Mouse (Mus musculus) heart, embryonic 14.5 days (tissue): ENCODE results near the gene Ly6g6c. TPM values are rescaled to one million over a fixed set of nuclear protein-coding genes. Genes with fewer than 3 reads are reported as not detected.

Source experiments
- ATAC-seq: fragments of 200-750 bp; cut with Nextera tagmentation; 2 replicates; pipeline ENCODE4 v1.8.0; 2017; ENCODE audit warnings: low read depth, moderate TSS enrichment; ENCODE audit not compliant: insufficient number of reproducible peaks, insufficient read depth, low FRiP score
- H3K27ac ChIP-seq, 2 experiments: fragments of 200-500 bp in 1 of 2; fragments of 300-500 bp in 1 of 2; sonication (generic) in 1 of 2; replicated peaks in 1 of 2; 2 replicates each; pipeline ENCODE4 v1.5.1; 2012 to 2014; ENCODE audit warnings: low read depth in 2 of 2, low read length in 2 of 2, control low read depth in 1 of 2, mild to moderate bottlenecking in 1 of 2, mixed read lengths in 1 of 2; ENCODE audit not compliant: control insufficient read depth in 1 of 2, insufficient read depth in 1 of 2
- H3K27me3 ChIP-seq: fragments of 300-500 bp; sonication (generic); 2 replicates; pipeline ENCODE4 v1.6.1; 2014; ENCODE audit warnings: mild to moderate bottlenecking, low read length, control low read depth; ENCODE audit not compliant: control insufficient read depth, insufficient read depth
- H3K36me3 ChIP-seq: fragments of 300-500 bp; sonication (generic); 2 replicates; pipeline ENCODE4 v1.6.1; 2014; ENCODE audit warnings: mild to moderate bottlenecking, control low read depth, low read length, mixed read lengths; ENCODE audit not compliant: control insufficient read depth, insufficient read depth
- H3K4me1 ChIP-seq, 2 experiments: fragments of 200-500 bp in 1 of 2; fragments of 300-500 bp in 1 of 2; sonication (generic) in 1 of 2; 2 replicates each; pipeline ENCODE4 v1.6.1; 2012 to 2014; ENCODE audit warnings: low read length in 2 of 2, control low read depth in 1 of 2, mixed read lengths in 1 of 2; ENCODE audit not compliant: control insufficient read depth in 2 of 2, insufficient read depth in 2 of 2
- H3K4me2 ChIP-seq: fragments of 300-500 bp; sonication (generic); 2 replicates; pipeline ENCODE4 v1.6.1; 2014; ENCODE audit warnings: mild to moderate bottlenecking, low read length
- H3K4me3 ChIP-seq, 2 experiments: fragments of 200-500 bp in 1 of 2; fragments of 300-500 bp in 1 of 2; sonication (generic) in 1 of 2; 2 replicates each; pipeline ENCODE4 v1.5.1; 2012 to 2014; ENCODE audit warnings: low read length in 2 of 2, mild to moderate bottlenecking in 2 of 2, control low read depth in 1 of 2, low read depth in 1 of 2, moderate library complexity in 1 of 2; ENCODE audit not compliant: control insufficient read depth in 1 of 2, insufficient read depth in 1 of 2
- H3K9ac ChIP-seq: fragments of 300-500 bp; sonication (generic); 2 replicates; pipeline ENCODE4 v1.6.1; 2014; ENCODE audit warnings: mild to moderate bottlenecking, low read length
- H3K9me3 ChIP-seq: fragments of 300-500 bp; sonication (generic); 2 replicates; pipeline ENCODE4 v1.6.1; 2016; ENCODE audit warnings: low read length, control low read depth; ENCODE audit not compliant: control insufficient read depth
- WGBS: fragments of 180-500 bp; shearing (Covaris S2); extraction: QIAGEN DNeasy Blood & Tissue Kit; methylation state at CpG from one replicate; pipeline ENCODE4 v1.1.7; 2014; 5-methylcytosine and 5-hydroxymethylcytosine counted together
- polyA plus RNA-seq: library from polyadenylated mRNA; unstranded; fragments of >200 nt; fragmentation: Nextera tagmentation; extraction: Ambion mirVana; gene quantifications from 2 replicates; pipeline ENCODE4 v1.2.1, GENCODE M21; 2014

Ly6g6c gene
- polyA plus RNA-seq, 1 experiment from 2014 or later, result not detected

GRCm38 (mm10) chr17:35080248-35080647, 15.1 kb downstream of the Ly6g6c start:
- Histone ChIP-seq H3K27me3 (0 out of 2 replicates have a peak, but pooled peaks cover 4% of the 10 kb centered on the region), H3K4me2 (peak overlapping the region; percentile 56), H3K4me1 (peaks cover 15 to 20% of the 10 kb centered on the region in 2 experiments), H3K9ac (peak overlapping the region; percentile 40; the same call in 1 of the 2 replicates), H3K27ac (0 out of 4 replicates have a peak overlapping the region, but pooled peaks of 1 of the 2 experiments have one; percentile 1), H3K9me3 (no peaks in the 10 kb centered on the region), H3K36me3 (no peaks in the 10 kb centered on the region), H3K4me3 (no peak overlapping the region)
- 27% methylated on average over 6 of the region's 6 CpGs for WGBS
- ATAC-seq, result no peak

- peaks cover 15 to 20% of the 10 kb centered on the region in 2 experiments for H3K4me1 ChIP-seq
- peak overlapping the region; percentile 40; the same call in 1 of the 2 replicates for H3K9ac ChIP-seq
- H3K9me3 ChIP-seq, result no peaks in the 10 kb centered on the region
- WGBS, result 87% methylated on average over 4 of the region's 4 CpGs
- no peaks in the 10 kb centered on the region for H3K36me3 ChIP-seq
- no peak overlapping the region for H3K4me3 ChIP-seq
- 0 out of 2 replicates have a peak, but pooled peaks cover 4% of the 10 kb centered on the region for H3K27me3 ChIP-seq
- H3K27ac ChIP-seq, result no peak overlapping the region
- no peak for ATAC-seq
- H3K4me2 ChIP-seq, result no peak overlapping the region
Measured at GRCm38 (mm10) chr17:35080710-35081109, 15.5 kb downstream of the Ly6g6c start.

- Histone ChIP-seq H3K4me2 (no peak overlapping the region), H3K9ac (no peak overlapping the region), H3K27me3 (0 out of 2 replicates have a peak, but pooled peaks cover 4% of the 10 kb centered on the region), H3K36me3 (no peaks in the 10 kb centered on the region), H3K27ac (no peak overlapping the region), H3K4me3 (no peak overlapping the region), H3K9me3 (no peaks in the 10 kb centered on the region), H3K4me1 (peaks cover 9 to 11% of the 10 kb centered on the region in 2 experiments)
- no peak for ATAC-seq
- WGBS, result 76% methylated on average over 16 of the region's 16 CpGs
Measured at GRCm38 (mm10) chr17:35082841-35083576, 17.8 kb downstream of the Ly6g6c start.

GRCm38 (mm10) chr17:35083929-35084497, 18.8 kb downstream of the Ly6g6c start:
- 62% methylated on average over 3 of the region's 3 CpGs for WGBS
- no peak for ATAC-seq
- Histone ChIP-seq H3K4me2 (no peak overlapping the region), H3K4me1 (peaks cover 9 to 11% of the 10 kb centered on the region in 2 experiments), H3K9ac (no peak overlapping the region), H3K27me3 (0 out of 2 replicates have a peak, but pooled peaks cover 4% of the 10 kb centered on the region), H3K27ac (no peak overlapping the region), H3K36me3 (no peaks in the 10 kb centered on the region), H3K4me3 (no peak overlapping the region), H3K9me3 (no peaks in the 10 kb centered on the region)

- no peak for ATAC-seq
- WGBS, result 54% methylated on average over 7 of the region's 7 CpGs
- no peak within 1 kb of the TSS for H3K9ac ChIP-seq
Measured at GRCm38 (mm10) chr17:35085208-35085865, 20.1 kb downstream of the Ly6g6c start, which contains the start of gene Ly6g6f. Gene Ly6g6f, minus strand, starts transcription at chr17:35085610.

GRCm38 (mm10) chr17:35088151-35088550, 23.0 kb downstream of the Ly6g6c start:
- ATAC-seq, result no peak
- Histone ChIP-seq H3K4me2 (no peak overlapping the region), H3K4me1 (peaks cover 5 to 10% of the 10 kb centered on the region in 2 experiments), H3K4me3 (no peak overlapping the region), H3K9me3 (no peaks in the 10 kb centered on the region), H3K9ac (no peak overlapping the region), H3K36me3 (peaks cover 21% of the 10 kb centered on the region), H3K27ac (no peak overlapping the region), H3K27me3 (no peaks in the 10 kb centered on the region)
- 27% methylated on average over 2 of the region's 2 CpGs for WGBS

More at GRCm38 (mm10) chr17:35085208-35085865, 20.1 kb downstream of the Ly6g6c start, which contains the start of gene Ly6g6f:
- no peak within 1 kb of the TSS for H3K27ac ChIP-seq
- H3K9me3 ChIP-seq, result no peaks in the 10 kb centered on the region
- no peak within 1 kb of the TSS for H3K4me3 ChIP-seq
- H3K27me3 ChIP-seq, result 0 out of 2 replicates have a peak, but pooled peaks cover 4% of the 10 kb centered on the region
- H3K36me3 ChIP-seq, result no peaks in the 10 kb centered on the region
- peaks cover 6 to 8% of the 10 kb centered on the region in 2 experiments for H3K4me1 ChIP-seq
- H3K4me2 ChIP-seq, result no peak within 1 kb of the TSS

GRCm38 (mm10) chr17:35088825-35089644, 23.8 kb downstream of the Ly6g6c start, which contains the start of gene Abhd16a:
Gene Abhd16a, plus strand, starts transcription at chr17:35089263.
- Histone ChIP-seq H3K36me3 (peaks cover 29% of the 10 kb centered on the region), H3K27ac (peak within 1 kb of the TSS; percentile 87 to 97), H3K9ac (peak within 1 kb of the TSS; percentile 79), H3K4me1 (peaks cover 5 to 10% of the 10 kb centered on the region in 2 experiments), H3K4me2 (peak within 1 kb of the TSS; percentile 72), H3K9me3 (no peaks in the 10 kb centered on the region), H3K27me3 (no peaks in the 10 kb centered on the region), H3K4me3 (peak within 1 kb of the TSS; percentile 57 to 74)
- WGBS, result 3% methylated on average over 64 of the region's 67 CpGs
- peak; percentile 94 for ATAC-seq
